Mouse (Mus musculus) neural tube, embryonic 15.5 days (tissue): Measurements from ENCODE around the gene Camkmt. TPM values are rescaled to one million over a fixed set of nuclear protein-coding genes. Genes with fewer than 3 reads are reported as not detected.

Source experiments
- ATAC-seq: fragments of 200-750 bp; cut with Nextera tagmentation; 2 replicates; pipeline ENCODE4 v1.8.0; 2017; ENCODE audit warnings: mild to moderate bottlenecking, moderate TSS enrichment, moderate library complexity; ENCODE audit not compliant: low FRiP score
- H3K27ac ChIP-seq: fragments of 300-500 bp; sonication (generic); replicated peaks from 2 replicates; pipeline ENCODE4 v1.5.1; 2015; ENCODE audit warnings: mild to moderate bottlenecking, inconsistent platforms
- H3K27me3 ChIP-seq: fragments of 300-500 bp; sonication (generic); replicated peaks from 2 replicates; pipeline ENCODE4 v1.6.1; 2015; ENCODE audit warnings: inconsistent platforms
- H3K36me3 ChIP-seq: fragments of 300-500 bp; sonication (generic); 2 replicates; pipeline ENCODE4 v1.6.1; 2015; ENCODE audit warnings: inconsistent platforms
- H3K4me1 ChIP-seq: fragments of 300-500 bp; sonication (generic); 2 replicates; pipeline ENCODE4 v1.6.1; 2015; ENCODE audit warnings: inconsistent platforms
- H3K4me2 ChIP-seq: fragments of 300-500 bp; sonication (generic); 2 replicates; pipeline ENCODE4 v1.6.1; 2015; ENCODE audit warnings: inconsistent platforms, mild to moderate bottlenecking, moderate library complexity
- H3K4me3 ChIP-seq: fragments of 300-500 bp; sonication (generic); replicated peaks from 2 replicates; pipeline ENCODE4 v1.5.1; 2015; ENCODE audit warnings: mild to moderate bottlenecking, inconsistent platforms
- H3K9ac ChIP-seq: fragments of 300-500 bp; sonication (generic); replicated peaks from 2 replicates; pipeline ENCODE4 v1.6.1; 2015; ENCODE audit warnings: mild to moderate bottlenecking, inconsistent platforms
- H3K9me3 ChIP-seq: fragments of 300-500 bp; sonication (generic); replicated peaks from 2 replicates; pipeline ENCODE4 v1.6.1; 2016; ENCODE audit warnings: inconsistent platforms
- WGBS: fragments of 180-500 bp; shearing (Covaris S2); methylation state at CpG from one replicate; pipeline ENCODE4 v1.1.7; 2015; ENCODE audit warnings: mixed read lengths; 5-methylcytosine and 5-hydroxymethylcytosine counted together
- polyA plus RNA-seq: library from polyadenylated mRNA; unstranded; fragments of >200 nt; fragmentation: Nextera tagmentation; extraction: Ambion mirVana; gene quantifications from 2 replicates; pipeline ENCODE4 v1.2.1, GENCODE M21; 2015

Camkmt gene
- polyA plus RNA-seq, 1 experiment from 2014 or later, result 22.4 TPM

DNA sequence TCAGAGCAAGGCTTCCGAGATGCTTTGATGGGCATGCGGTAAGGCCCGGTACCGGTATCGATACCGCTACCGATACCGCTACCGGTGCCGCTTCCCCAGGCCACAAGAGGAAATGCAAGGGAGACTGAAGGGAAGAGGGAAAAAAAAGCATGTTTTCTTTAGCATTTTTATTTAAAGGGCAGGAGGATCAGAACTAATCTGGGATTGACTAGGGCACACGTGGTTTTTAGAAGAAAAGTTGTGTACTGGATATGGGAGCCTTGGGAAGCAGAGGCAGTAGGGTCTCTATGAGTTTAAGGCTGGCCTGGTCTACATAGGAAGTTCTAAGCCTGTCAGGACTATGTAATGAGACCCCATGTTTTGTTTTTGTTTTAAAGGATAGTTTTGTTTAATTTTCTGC lies 167.0 kb downstream of the Camkmt start:
- 0 out of 2 replicates have a peak overlapping the region, but pooled peaks have one; percentile 4 for H3K4me2 ChIP-seq
- no peaks in the 10 kb centered on the region for H3K36me3 ChIP-seq
- no peak overlapping the region for H3K4me3 ChIP-seq
- no peak overlapping the region for H3K27ac ChIP-seq
- ATAC-seq, result no peak
- 55% methylated on average over 11 of the region's 11 CpGs for WGBS
- peaks cover 19% of the 10 kb centered on the region for H3K4me1 ChIP-seq
- H3K9me3 ChIP-seq, result no peaks in the 10 kb centered on the region
- H3K27me3 ChIP-seq, result no peaks in the 10 kb centered on the region
- no peak overlapping the region for H3K9ac ChIP-seq

DNA sequence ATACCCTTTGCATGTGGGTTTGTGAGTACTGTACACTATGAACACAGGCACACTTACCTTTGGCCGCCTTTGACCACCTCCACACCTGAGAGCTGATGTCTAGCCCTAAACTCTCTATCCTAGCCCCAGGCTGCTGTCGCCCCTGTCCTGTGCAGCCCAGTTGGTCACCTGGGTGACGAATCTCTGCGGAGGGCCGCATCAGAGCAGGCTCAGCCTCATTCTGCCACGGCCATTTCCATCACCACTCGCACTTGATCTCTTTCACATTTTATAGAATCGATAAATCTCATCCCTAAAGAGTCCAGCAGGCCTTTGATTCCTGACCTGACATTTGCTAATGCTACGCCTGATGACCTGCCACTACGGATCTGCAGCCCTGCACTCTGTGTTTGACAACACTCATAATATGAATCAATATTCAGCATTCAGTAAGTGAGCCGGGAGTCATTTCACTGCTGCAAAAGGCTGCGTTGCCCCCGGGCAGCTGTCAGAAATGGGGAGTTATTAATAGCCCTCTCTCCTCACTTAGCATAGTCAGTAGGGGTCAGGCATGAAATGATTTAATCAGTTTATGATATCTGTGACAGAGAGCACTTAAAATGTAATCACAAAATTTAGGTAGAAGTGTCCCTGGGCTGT lies 168.5 kb downstream of the Camkmt start:
- no peaks in the 10 kb centered on the region for H3K9me3 ChIP-seq
- no peaks in the 10 kb centered on the region for H3K27me3 ChIP-seq
- no peak overlapping the region for H3K4me3 ChIP-seq
- H3K4me2 ChIP-seq, result no peak overlapping the region
- H3K36me3 ChIP-seq, result no peaks in the 10 kb centered on the region
- H3K4me1 ChIP-seq, result peaks cover 19% of the 10 kb centered on the region
- 53% methylated on average over 13 of the region's 13 CpGs for WGBS
- H3K9ac ChIP-seq, result no peak overlapping the region
- no peak overlapping the region for H3K27ac ChIP-seq
- ATAC-seq, result peak; percentile 33; the same call in 1 of the 2 replicates

DNA sequence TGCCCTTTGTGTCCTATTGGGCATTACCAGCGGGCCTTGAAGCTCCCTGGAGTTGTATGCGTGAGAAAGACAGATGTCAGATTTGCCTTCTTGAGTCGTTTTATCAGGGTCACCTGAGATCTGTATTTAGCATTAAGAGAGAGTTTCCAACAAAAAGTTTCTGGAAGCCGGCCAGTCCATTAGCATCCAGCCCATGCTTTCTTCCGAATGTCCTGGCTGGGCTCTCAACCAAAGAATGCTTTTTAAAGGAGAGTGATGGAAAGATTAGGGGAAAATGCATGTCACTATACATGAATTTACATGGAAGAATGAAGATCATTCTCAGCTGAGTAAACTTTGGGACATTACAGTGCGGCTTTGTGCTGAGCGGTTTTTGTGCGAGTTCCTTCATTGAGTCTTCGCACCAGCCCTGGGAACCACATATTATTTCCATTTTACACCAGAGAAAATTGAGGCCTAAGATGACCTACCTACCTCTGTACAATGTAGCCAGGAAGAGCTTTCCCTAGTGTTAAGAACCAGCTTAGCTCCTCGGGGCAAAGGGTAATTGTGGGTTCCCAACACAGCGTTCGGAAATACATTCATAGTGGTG lies 176.6 kb downstream of the Camkmt start:
- no peaks in the 10 kb centered on the region for H3K36me3 ChIP-seq
- no peak for ATAC-seq
- H3K4me3 ChIP-seq, result no peak overlapping the region
- WGBS, result 81% methylated on average over 12 of the region's 12 CpGs
- H3K9ac ChIP-seq, result no peak overlapping the region
- H3K4me2 ChIP-seq, result no peak overlapping the region
- no peaks in the 10 kb centered on the region for H3K9me3 ChIP-seq
- no peaks in the 10 kb centered on the region for H3K27me3 ChIP-seq
- no peaks in the 10 kb centered on the region for H3K4me1 ChIP-seq
- no peak overlapping the region for H3K27ac ChIP-seq

DNA sequence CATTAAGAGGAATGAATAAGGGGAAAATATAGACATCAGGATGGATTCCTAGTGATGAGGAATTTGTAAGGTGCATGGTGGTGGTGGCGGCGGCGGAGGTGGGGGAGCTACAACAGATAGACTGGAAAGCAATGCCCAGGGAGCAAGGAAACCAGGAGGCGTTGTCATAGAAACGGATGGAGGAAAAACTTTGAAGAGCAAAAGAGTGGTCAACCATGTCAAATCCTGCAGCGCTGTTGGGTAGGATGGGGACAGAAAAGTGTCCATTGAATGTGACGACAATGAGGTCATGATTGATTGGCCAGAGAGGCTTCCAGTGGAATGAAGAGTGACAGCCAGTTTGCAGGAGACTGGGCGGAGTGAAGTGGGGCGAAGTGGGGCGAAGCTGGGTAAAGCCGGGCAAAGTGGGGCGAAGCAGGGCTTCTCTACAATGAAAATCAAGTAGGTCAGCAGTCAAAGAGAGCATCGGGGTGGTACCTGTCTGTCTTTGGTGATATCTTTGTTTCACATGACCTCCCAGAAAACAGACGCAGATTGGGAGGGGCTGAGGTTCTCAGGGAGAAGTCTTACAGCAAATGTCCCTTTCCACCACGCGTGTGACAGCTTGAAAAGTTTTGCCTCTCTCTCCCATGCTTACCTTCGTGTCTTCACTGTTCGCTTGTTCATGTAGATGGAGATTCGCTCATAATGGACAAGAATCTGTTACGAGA lies 181.3 kb downstream of the Camkmt start:
- no peak overlapping the region for H3K4me3 ChIP-seq
- no peak for ATAC-seq
- 70% methylated on average over 20 of the region's 20 CpGs for WGBS

DNA sequence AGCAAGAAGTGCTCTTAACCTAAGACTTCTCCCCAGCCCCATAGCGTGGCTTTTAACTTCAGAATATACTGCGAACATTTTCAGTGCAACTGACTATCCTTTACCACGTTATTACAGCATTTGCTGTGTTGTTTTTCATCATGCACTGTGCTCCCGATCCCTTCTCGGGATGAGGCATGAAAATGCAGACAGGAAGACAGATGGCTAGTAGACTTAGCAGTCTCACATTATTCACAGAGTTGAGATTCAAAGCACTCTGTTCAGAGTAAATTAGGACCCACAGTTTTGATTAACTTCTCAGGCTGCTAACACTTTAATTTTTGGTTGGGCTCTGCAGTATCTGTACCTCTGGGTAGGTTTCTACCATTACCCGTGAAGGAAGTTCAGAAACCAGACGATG lies 189.4 kb downstream of the Camkmt start:
- no peak for ATAC-seq
- H3K4me1 ChIP-seq, result no peaks in the 10 kb centered on the region
- H3K27me3 ChIP-seq, result no peaks in the 10 kb centered on the region
- 81% methylated on average over 7 of the region's 7 CpGs for WGBS
- H3K9me3 ChIP-seq, result no peaks in the 10 kb centered on the region
- no peak overlapping the region for H3K4me3 ChIP-seq
- no peak overlapping the region for H3K4me2 ChIP-seq
- no peaks in the 10 kb centered on the region for H3K36me3 ChIP-seq
- H3K9ac ChIP-seq, result no peak overlapping the region
- H3K27ac ChIP-seq, result no peak overlapping the region

More for the DNA sequence above, 181.3 kb downstream of the Camkmt start:
- no peak overlapping the region for H3K4me2 ChIP-seq
- H3K36me3 ChIP-seq, result no peaks in the 10 kb centered on the region
- no peaks in the 10 kb centered on the region; the same call in 1 of the 2 replicates for H3K27me3 ChIP-seq
- no peaks in the 10 kb centered on the region for H3K9me3 ChIP-seq
- no peak overlapping the region for H3K9ac ChIP-seq
- no peak overlapping the region for H3K27ac ChIP-seq
- H3K4me1 ChIP-seq, result no peaks in the 10 kb centered on the region

DNA sequence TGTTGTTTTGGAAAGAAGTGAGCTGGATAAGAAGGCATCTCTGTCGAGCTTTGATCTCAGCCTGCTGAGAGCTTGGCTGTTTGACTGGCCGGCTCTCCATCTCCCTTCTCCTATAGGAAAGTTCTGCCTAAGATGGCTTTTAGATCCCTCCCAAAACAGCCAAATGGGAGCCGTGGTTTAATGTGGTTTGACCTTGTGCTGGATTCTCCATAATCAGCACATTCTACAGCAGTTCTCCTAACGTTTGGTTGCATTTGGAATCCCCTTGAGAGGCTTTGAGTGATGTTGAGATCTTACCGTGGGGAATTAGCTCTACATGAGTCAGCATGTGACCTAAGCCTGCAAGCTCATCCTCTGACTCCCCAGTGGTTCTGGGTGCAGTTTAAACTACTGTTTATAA lies 192.1 kb downstream of the Camkmt start:
- WGBS, result 78% methylated on average over 5 of the region's 5 CpGs
- H3K27ac ChIP-seq, result no peak overlapping the region
- no peaks in the 10 kb centered on the region for H3K27me3 ChIP-seq

DNA sequence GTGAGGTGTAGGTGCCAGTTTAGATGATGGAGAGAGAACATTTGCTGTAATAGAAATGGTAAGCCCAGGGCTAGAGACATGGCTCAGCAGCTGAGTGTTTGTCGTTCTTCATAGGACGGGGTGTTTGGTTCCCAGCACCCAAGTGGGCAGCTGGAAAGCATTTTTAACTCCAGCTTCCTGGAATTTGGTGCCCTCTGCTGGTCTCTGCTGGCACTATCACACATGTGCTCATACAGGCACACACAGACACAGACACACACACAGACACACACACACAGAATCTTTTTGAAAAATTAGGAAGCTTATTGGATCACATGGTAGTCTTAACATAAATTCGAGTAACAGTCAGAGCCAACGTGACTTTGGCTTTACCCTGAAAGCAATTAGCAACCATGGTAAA lies 200.8 kb downstream of the Camkmt start:
- H3K4me1 ChIP-seq, result no peaks in the 10 kb centered on the region; the same call in 1 of the 2 replicates
- no peaks in the 10 kb centered on the region for H3K9me3 ChIP-seq
- no peak overlapping the region for H3K4me3 ChIP-seq
- ATAC-seq, result no peak
- H3K4me2 ChIP-seq, result no peak overlapping the region
- no peaks in the 10 kb centered on the region for H3K36me3 ChIP-seq
- no peak overlapping the region for H3K27ac ChIP-seq
- no peak overlapping the region for H3K9ac ChIP-seq
- no peaks in the 10 kb centered on the region for H3K27me3 ChIP-seq
- 87% methylated on average over 4 of the region's 4 CpGs for WGBS

More for the DNA sequence above, 192.1 kb downstream of the Camkmt start:
- Histone ChIP-seq H3K4me3 (no peak overlapping the region), H3K9ac (no peak overlapping the region), H3K4me1 (no peaks in the 10 kb centered on the region), H3K4me2 (no peak overlapping the region), H3K36me3 (no peaks in the 10 kb centered on the region), H3K9me3 (no peaks in the 10 kb centered on the region)
- ATAC-seq, result no peak

DNA sequence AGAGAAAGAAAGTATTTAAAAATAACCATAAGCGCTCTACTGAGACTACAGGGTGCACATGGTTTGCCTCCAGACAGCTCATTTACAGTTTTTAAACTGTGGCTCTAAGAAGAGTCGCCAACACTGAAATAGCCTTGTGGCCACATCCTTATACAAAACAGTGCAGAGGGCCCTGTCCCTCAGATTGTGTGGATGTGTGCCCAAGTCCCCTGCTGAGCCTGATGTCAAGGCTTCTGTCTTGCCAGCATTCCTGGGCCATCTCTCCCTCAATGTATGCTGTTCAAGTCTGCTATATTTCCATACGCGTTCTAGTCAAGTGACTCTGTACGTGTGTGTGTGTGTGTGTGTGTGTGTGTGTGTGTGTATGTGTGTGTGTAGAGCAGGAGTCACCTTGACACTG lies 201.2 kb downstream of the Camkmt start:
- no peak for ATAC-seq
- WGBS, result 93% methylated on average over 5 of the region's 5 CpGs
- H3K36me3 ChIP-seq, result no peaks in the 10 kb centered on the region

DNA sequence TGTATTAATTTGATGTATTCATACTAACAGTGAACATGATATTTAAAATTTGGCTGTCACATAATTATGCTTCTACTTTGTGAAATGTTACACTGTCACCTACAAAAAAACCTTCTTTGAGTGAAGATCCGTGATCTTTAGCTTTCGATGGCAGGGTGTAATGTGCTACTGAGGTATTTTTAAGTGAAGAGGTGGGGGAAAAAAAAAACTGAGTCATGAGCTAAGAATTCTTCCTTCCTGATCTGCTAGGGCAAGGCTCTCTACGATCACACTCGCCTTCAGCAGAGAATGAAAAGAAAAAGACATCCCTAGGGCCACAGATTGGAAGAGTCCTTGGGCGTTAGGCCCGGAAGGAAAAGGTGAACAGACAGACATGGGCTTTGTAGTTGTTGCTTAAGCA lies 201.9 kb downstream of the Camkmt start:
- Histone ChIP-seq H3K4me2 (no peak overlapping the region), H3K4me3 (no peak overlapping the region), H3K36me3 (no peaks in the 10 kb centered on the region), H3K4me1 (no peaks in the 10 kb centered on the region; the same call in 1 of the 2 replicates), H3K9ac (no peak overlapping the region), H3K27me3 (no peaks in the 10 kb centered on the region), H3K9me3 (no peaks in the 10 kb centered on the region), H3K27ac (no peak overlapping the region)
- ATAC-seq, result no peak
- WGBS, result 91% methylated on average over 6 of the region's 6 CpGs

More for the DNA sequence above, 201.2 kb downstream of the Camkmt start:
- Histone ChIP-seq H3K9me3 (no peaks in the 10 kb centered on the region), H3K27me3 (no peaks in the 10 kb centered on the region), H3K4me1 (no peaks in the 10 kb centered on the region; the same call in 1 of the 2 replicates), H3K27ac (no peak overlapping the region), H3K4me2 (no peak overlapping the region), H3K9ac (no peak overlapping the region), H3K4me3 (no peak overlapping the region)

DNA sequence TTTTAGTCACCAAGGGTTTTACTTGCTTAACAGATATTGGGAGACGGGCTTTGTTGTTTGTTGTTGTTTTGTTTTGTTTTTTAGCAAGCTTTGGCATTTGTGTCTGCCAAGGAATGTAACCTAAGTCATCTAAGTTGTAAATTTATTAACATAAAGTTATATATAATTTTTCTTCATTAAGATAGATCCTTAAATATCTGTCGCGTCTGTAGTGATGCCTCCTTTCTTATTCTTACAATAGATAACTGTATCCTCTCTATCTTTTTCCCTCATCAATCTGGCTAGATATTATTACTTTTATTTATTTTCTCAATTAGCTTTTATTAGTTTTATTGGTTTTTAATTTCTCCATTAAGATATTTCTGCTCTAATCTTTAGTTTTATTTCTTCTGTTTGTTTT lies 213.3 kb downstream of the Camkmt start:
- no peak for ATAC-seq
- Histone ChIP-seq H3K4me3 (no peak overlapping the region), H3K4me1 (no peaks in the 10 kb centered on the region), H3K9me3 (no peaks in the 10 kb centered on the region; the same call in 1 of the 2 replicates), H3K27ac (no peak overlapping the region), H3K4me2 (no peak overlapping the region), H3K9ac (no peak overlapping the region), H3K27me3 (no peaks in the 10 kb centered on the region), H3K36me3 (no peaks in the 10 kb centered on the region)
- 92% methylated on average over 3 of the region's 3 CpGs for WGBS

DNA sequence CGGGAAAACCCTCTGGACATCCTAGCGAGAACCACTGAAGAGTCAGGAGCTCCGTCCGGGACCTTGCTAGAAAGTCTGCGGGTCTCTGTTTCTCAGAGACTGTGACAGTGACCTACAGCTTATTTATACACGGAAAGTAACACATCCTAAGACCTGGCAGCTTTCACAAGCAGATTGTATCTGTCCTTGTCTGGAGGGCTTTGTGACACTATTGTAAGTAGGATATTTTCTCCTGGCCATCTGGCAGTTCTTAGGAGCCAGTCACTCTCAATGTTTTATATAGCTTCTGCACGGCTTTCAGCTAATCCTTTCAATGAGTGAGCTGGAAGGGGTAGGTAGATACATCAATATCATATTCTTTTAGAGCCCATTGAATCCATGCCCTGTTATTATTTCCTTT lies 218.2 kb downstream of the Camkmt start:
- no peak overlapping the region for H3K9ac ChIP-seq
- no peaks in the 10 kb centered on the region for H3K27me3 ChIP-seq
- H3K27ac ChIP-seq, result no peak overlapping the region
- H3K4me2 ChIP-seq, result no peak overlapping the region
- 67% methylated on average over 7 of the region's 7 CpGs for WGBS
- no peaks in the 10 kb centered on the region for H3K4me1 ChIP-seq
- H3K36me3 ChIP-seq, result no peaks in the 10 kb centered on the region
- H3K4me3 ChIP-seq, result no peak overlapping the region
- H3K9me3 ChIP-seq, result no peaks in the 10 kb centered on the region
- no peak for ATAC-seq

DNA sequence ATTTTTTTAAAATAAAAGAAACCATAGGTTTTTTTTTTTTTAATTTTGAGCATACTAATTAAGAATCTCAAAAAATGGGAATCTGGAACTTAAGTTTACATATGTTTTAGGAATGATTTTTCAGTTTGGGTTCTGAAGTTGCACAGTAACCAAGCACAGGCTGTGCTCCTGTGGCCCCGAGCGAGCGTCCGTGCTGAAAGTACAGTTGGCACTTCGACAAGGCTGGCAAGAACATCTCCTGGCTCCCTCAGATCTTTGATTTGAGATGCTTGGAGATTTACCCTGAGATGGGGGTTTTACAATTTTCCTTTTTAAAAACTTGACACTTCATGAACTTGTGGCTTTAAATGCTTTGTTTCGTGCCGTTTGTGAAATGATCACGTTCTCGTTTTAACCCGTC lies 218.7 kb downstream of the Camkmt start:
- Histone ChIP-seq H3K4me3 (no peak overlapping the region), H3K9me3 (no peaks in the 10 kb centered on the region), H3K36me3 (no peaks in the 10 kb centered on the region), H3K4me1 (no peaks in the 10 kb centered on the region), H3K4me2 (no peak overlapping the region), H3K27ac (no peak overlapping the region), H3K27me3 (no peaks in the 10 kb centered on the region), H3K9ac (no peak overlapping the region)
- 93% methylated on average over 10 of the region's 10 CpGs for WGBS
- no peak for ATAC-seq
